Mouse (Mus musculus) limb, embryonic 15.5 days (tissue): ENCODE data around the gene Pank2. TPM values are rescaled to one million over a fixed set of nuclear protein-coding genes. Genes with fewer than 3 reads are reported as not detected.
A peak's percentile ranks its signal among the peaks of the same experiment; 100 is the strongest.
"Not testable (repeated sequence)": the region's sequence is repeated elsewhere in the genome, so short reads cannot be mapped to it uniquely, and the experiment has no call there.

Experiments
- ATAC-seq: fragments of 200-750 bp; cut with Nextera tagmentation; 2 replicates; pipeline ENCODE4 v1.8.0; 2017; ENCODE audit warnings: low read depth, moderate TSS enrichment; ENCODE audit not compliant: insufficient number of reproducible peaks, low FRiP score, low TSS enrichment
- H3K27ac ChIP-seq: fragments of 300-500 bp; sonication (generic); 2 replicates; pipeline ENCODE4 v1.5.1; 2015; ENCODE audit warnings: moderate library complexity, mild to moderate bottlenecking, inconsistent platforms
- H3K27me3 ChIP-seq: fragments of 300-500 bp; sonication (generic); 2 replicates; pipeline ENCODE4 v1.6.1; 2015; ENCODE audit warnings: inconsistent platforms
- H3K36me3 ChIP-seq: fragments of 300-500 bp; sonication (generic); 2 replicates; pipeline ENCODE4 v1.6.1; 2015; ENCODE audit warnings: inconsistent platforms
- H3K4me1 ChIP-seq: fragments of 300-500 bp; sonication (generic); 2 replicates; pipeline ENCODE4 v1.6.1; 2015; ENCODE audit warnings: inconsistent platforms
- H3K4me2 ChIP-seq: fragments of 300-500 bp; sonication (generic); 2 replicates; pipeline ENCODE4 v1.6.1; 2015; ENCODE audit warnings: mild to moderate bottlenecking, inconsistent platforms
- H3K4me3 ChIP-seq: fragments of 300-500 bp; sonication (generic); 2 replicates; pipeline ENCODE4 v1.5.1; 2015; ENCODE audit warnings: mild to moderate bottlenecking, inconsistent platforms
- H3K9ac ChIP-seq: fragments of 300-500 bp; sonication (generic); 2 replicates; pipeline ENCODE4 v1.6.1; 2015; ENCODE audit warnings: inconsistent platforms
- H3K9me3 ChIP-seq: fragments of 300-500 bp; sonication (generic); 2 replicates; pipeline ENCODE4 v1.6.1; 2016; ENCODE audit warnings: inconsistent platforms
- WGBS: fragments of 180-500 bp; shearing (Covaris S2); methylation state at CpG from one replicate; pipeline ENCODE4 v1.1.7; 2015; 5-methylcytosine and 5-hydroxymethylcytosine counted together
- polyA plus RNA-seq: library from polyadenylated mRNA; unstranded; fragments of >200 nt; fragmentation: Nextera tagmentation; extraction: Ambion mirVana; gene quantifications from 2 replicates; pipeline ENCODE4 v1.2.1, GENCODE M21; 2015

Gene Pank2
- polyA plus RNA-seq, 1 experiment from 2014 or later: 34.8 TPM

DNA sequence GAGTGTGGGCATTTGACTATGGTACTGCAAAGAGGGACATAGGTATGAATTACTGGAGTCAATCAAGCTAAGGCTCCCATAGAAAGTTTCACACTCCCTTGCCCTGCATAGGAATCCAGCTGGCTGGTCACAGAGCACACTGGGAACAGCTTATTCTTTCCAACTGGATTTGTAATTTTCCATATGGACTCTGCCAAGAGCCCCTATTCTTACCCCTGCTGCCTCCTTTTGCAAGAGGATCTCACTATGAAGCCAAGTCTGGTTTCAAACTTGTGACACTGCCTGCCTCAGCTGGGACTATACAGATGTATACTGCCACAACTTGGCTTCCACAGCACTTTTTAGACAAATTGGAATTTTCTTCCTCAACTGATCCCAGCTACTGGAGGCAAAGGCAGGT lies 39.3 kb downstream of the Pank2 start:
- Histone ChIP-seq H3K9me3 (no peaks in the 10 kb centered on the region), H3K27ac (peak overlapping the region; percentile 57), H3K27me3 (no peaks in the 10 kb centered on the region), H3K4me3 (no peak overlapping the region), H3K4me1 (peaks cover 18% of the 10 kb centered on the region), H3K4me2 (no peak overlapping the region), H3K36me3 (peaks cover 37% of the 10 kb centered on the region), H3K9ac (no peak overlapping the region)
- peak; percentile 61; the same call in 1 of the 2 replicates for ATAC-seq

DNA sequence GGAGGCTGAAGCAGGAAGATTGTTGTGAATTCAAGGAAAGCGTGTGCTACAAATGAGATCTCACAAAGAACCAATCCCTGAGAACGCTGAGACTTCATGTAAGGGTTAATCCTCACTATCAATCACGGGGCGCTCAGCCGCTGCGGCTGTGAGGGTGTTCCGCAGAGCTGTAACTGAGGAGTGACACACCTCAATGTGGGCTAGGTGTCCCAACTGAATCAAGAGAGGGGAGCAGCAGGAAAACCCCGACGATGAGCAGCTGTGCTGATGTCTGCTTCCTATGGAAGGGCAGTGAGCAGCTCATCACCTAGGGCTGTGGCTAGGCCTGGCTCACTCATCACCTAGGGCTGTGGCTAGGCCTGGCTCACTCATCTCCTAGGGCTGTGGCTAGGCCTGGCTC lies 42.2 kb downstream of the Pank2 start:
- Histone ChIP-seq H3K27me3 (no peaks in the 10 kb centered on the region), H3K4me2 (no peak overlapping the region), H3K36me3 (peaks cover 20% of the 10 kb centered on the region), H3K9ac (no peak overlapping the region), H3K4me1 (peaks cover 18% of the 10 kb centered on the region), H3K9me3 (no peaks in the 10 kb centered on the region), H3K4me3 (no peak overlapping the region), H3K27ac (no peak overlapping the region)
- 80% methylated on average over 9 of the region's 9 CpGs for WGBS
- ATAC-seq: no peak

DNA sequence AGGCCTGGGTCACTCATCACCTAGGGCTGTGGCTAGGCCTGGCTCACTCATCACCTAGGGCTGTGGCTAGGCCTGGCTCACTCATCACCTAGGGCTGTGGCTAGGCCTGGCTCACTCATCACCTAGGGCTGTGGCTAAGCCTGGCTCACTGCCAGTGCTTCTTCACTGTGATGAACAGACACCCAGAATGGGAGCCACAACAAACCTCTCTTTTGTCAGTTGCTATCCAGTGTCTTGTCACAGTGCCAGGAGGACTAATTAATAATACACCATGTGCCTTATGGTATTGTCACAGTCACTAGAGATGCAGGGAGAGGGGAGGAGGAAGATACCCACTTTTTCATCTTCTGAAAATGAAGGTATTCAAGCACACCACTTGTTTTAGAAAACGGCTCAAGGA lies 42.9 kb downstream of the Pank2 start:
- ATAC-seq, H3K4me3 ChIP-seq, H3K9me3 ChIP-seq, H3K27ac ChIP-seq, H3K9ac ChIP-seq, H3K27me3 ChIP-seq, H3K4me2 ChIP-seq: not testable (repeated sequence)
- Histone ChIP-seq H3K36me3 (peaks cover 20% of the 10 kb centered on the region), H3K4me1 (peaks cover 18% of the 10 kb centered on the region)
- WGBS: 82% methylated on average over 1 of the region's 1 CpGs

DNA sequence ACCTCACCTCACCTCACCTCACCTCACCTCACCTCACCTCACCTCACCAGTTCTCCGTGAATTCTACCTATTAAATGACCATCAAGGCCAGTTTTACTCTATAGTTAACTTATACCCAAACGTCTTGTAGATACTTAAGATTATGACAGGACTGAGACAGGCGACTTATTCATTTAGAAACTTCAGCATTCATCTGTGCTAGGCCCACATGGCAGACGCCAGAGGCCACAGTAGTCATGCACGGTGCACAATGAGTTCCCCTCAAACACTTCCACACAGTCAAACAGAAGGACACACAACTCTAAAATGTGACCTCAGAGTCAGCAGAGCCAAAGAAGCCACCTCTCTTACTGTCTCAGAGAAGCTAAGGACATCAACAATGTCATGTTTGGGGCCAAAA lies 45.1 kb downstream of the Pank2 start:
- Histone ChIP-seq H3K4me2 (no peak overlapping the region), H3K27me3 (no peaks in the 10 kb centered on the region), H3K4me1 (peaks cover 4% of the 10 kb centered on the region; the same call in 1 of the 2 replicates), H3K9me3 (no peaks in the 10 kb centered on the region), H3K4me3 (no peak overlapping the region), H3K9ac (no peak overlapping the region), H3K36me3 (peaks cover 20% of the 10 kb centered on the region), H3K27ac (no peak overlapping the region)
- WGBS: 83% methylated on average over 5 of the region's 5 CpGs
- ATAC-seq: no peak

DNA sequence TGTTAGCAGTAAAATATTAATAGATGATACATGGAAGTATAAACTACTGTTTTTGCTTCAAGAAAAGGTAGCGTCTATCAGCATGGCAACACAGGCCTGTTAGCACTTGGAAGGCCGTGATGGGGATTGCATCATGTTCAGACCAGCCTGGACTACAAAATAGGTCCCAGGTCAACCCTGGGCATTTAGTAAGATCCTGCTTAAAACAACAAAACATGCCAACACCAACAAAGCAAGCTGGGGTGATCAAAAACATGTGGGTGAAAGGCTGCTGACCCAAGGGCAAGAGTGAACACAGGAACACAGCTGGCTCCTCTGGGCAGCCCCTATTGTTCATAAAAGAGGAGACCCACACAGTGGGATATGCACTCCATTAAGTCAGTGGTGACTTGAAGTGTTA lies 45.5 kb downstream of the Pank2 start:
- Histone ChIP-seq H3K36me3 (peaks cover 15% of the 10 kb centered on the region), H3K9me3 (no peaks in the 10 kb centered on the region), H3K4me1 (no peaks in the 10 kb centered on the region), H3K9ac (no peak overlapping the region), H3K27me3 (no peaks in the 10 kb centered on the region), H3K27ac (no peak overlapping the region), H3K4me2 (no peak overlapping the region), H3K4me3 (no peak overlapping the region)
- 86% methylated on average over 2 of the region's 2 CpGs for WGBS
- ATAC-seq: no peak

DNA sequence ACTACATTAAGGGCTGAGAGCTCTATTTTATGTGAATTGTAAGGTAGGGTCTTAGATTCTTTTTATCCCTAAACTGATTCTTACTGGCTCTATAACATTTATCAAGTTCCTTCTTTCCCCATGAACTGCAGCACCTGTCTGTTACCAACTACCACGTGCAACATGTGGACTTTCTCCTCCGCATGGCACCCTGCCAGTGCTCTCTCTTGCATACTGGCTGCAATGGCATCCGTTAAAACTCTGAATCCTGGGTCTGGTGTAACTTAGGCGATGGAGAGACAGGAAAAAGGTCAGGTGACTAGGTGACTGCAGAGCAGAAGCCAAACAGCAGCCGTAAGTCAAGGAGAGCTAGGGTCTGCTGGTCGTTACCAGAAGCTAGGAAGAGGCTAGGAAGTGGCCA lies 47.0 kb downstream of the Pank2 start:
- no peak for ATAC-seq
- H3K27ac ChIP-seq: no peak overlapping the region
- no peak overlapping the region for H3K4me3 ChIP-seq
- H3K4me1 ChIP-seq: no peaks in the 10 kb centered on the region
- no peaks in the 10 kb centered on the region for H3K9me3 ChIP-seq
- H3K36me3 ChIP-seq: peaks cover 2% of the 10 kb centered on the region
- H3K27me3 ChIP-seq: no peaks in the 10 kb centered on the region
- whole genome bisulfite sequencing: 42% methylated on average over 6 of the region's 6 CpGs
- no peak overlapping the region for H3K9ac ChIP-seq
- H3K4me2 ChIP-seq: no peak overlapping the region

DNA sequence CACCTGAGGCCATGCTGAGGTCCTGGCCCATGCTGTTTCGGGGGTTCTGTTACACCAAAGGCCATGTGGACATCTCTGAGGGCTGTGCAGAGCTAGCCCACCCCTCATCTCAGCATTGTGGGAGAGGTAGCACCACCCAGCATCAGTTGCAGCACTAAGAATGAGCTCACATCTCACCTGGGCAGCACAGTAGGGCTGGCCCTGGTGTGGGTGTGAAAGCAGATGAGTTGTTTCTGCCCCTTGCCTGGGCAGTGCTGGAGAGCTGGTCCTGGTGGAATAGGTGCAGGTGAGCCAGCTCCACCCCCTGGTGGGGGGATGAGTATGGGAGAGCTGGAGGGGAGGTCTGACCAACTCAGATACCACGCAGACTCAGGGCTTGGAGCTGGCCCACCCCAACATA lies 53.9 kb downstream of the Pank2 start:
- H3K9me3 ChIP-seq: no peaks in the 10 kb centered on the region
- H3K9ac ChIP-seq: no peak overlapping the region
- no peak overlapping the region for H3K4me2 ChIP-seq
- no peaks in the 10 kb centered on the region for H3K36me3 ChIP-seq
- no peak overlapping the region for H3K4me3 ChIP-seq
- H3K27me3 ChIP-seq: no peaks in the 10 kb centered on the region
- WGBS: 82% methylated on average over 2 of the region's 2 CpGs
- no peak overlapping the region for H3K27ac ChIP-seq
- H3K4me1 ChIP-seq: peaks cover 3% of the 10 kb centered on the region; the same call in 1 of the 2 replicates
- no peak for ATAC-seq

DNA sequence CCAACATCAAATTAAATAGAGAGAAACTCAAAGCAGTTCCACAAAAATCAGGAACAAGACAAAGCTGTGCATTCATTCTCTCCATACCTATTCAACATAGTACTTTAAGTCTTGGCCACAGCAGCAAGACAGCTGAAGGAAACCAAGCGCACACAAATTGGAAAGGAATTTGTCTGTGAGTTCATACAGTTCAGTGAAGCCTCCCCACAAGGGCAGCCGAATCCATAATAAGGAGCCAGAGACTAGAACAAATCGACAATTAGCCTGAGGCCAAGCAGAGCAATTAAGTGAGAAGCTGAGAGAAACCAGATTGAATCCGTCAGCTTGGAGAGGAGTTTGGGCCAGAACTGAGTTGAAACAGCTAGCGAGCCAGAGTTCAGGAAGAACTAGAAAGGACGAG lies 57.1 kb downstream of the Pank2 start:
- H3K9me3 ChIP-seq: no peaks in the 10 kb centered on the region
- H3K27ac ChIP-seq: no peak overlapping the region
- H3K4me2 ChIP-seq: no peak overlapping the region
- ATAC-seq: no peak
- no peaks in the 10 kb centered on the region for H3K36me3 ChIP-seq
- H3K27me3 ChIP-seq: no peaks in the 10 kb centered on the region
- H3K4me3 ChIP-seq: no peak overlapping the region
- no peak overlapping the region for H3K9ac ChIP-seq
- 84% methylated on average over 6 of the region's 6 CpGs for WGBS
- H3K4me1 ChIP-seq: peaks cover 6% of the 10 kb centered on the region; the same call in 1 of the 2 replicates

DNA sequence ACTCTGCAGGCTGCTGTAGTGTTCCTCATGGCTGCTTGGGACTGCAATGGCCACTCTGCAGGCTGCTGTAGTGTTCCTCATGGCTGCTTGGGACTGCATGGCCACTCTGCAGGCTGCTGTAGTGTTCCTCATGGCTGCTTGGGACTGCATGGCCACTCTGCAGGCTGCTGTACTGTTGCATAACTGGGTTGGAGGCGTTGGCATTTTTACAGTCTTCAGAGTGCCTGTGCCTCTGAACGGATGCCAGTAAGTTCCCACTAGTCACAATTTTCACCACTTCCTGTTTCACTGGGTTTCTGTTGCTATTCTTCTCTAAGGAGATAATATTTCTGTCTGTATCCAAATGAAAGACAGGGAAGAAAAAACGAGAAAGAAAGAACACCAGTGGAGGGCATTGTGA lies 58.9 kb downstream of the Pank2 start:
- ATAC-seq, H3K9me3 ChIP-seq, H3K27me3 ChIP-seq, H3K4me2 ChIP-seq, H3K4me3 ChIP-seq, H3K9ac ChIP-seq, H3K36me3 ChIP-seq, H3K4me1 ChIP-seq: not testable (repeated sequence)
- WGBS: 24% methylated on average over 3 of the region's 3 CpGs
- peak overlapping the region; percentile 54; the same call in 1 of the 2 replicates for H3K27ac ChIP-seq

DNA sequence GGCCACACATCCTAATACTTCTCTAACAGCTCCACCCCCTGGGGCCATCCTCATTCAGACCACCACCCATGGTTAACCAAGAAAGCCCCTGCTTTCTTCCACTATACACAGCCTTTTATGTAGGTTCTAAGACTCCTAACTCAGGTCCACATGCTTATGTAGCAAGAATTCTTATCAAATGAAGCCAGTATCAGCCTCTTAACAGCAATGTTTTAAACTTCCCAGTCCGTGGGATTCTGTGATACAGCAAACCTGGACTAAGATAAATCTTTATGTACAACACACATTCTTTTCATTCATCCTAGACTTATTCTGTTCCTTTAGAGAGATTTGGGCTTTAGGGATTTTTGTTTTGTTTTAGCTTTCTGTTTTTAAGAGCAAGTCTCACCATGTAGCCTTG lies 61.4 kb downstream of the Pank2 start:
- no peak overlapping the region for H3K9ac ChIP-seq
- no peak overlapping the region for H3K4me3 ChIP-seq
- no peak overlapping the region for H3K27ac ChIP-seq
- no peak for ATAC-seq
- no peak overlapping the region for H3K4me2 ChIP-seq
- H3K9me3 ChIP-seq: no peaks in the 10 kb centered on the region
- peaks cover 6% of the 10 kb centered on the region; the same call in 1 of the 2 replicates for H3K4me1 ChIP-seq
- no peaks in the 10 kb centered on the region for H3K27me3 ChIP-seq
- no peaks in the 10 kb centered on the region for H3K36me3 ChIP-seq
- 80% methylated on average over 1 of the region's 1 CpGs for WGBS

DNA sequence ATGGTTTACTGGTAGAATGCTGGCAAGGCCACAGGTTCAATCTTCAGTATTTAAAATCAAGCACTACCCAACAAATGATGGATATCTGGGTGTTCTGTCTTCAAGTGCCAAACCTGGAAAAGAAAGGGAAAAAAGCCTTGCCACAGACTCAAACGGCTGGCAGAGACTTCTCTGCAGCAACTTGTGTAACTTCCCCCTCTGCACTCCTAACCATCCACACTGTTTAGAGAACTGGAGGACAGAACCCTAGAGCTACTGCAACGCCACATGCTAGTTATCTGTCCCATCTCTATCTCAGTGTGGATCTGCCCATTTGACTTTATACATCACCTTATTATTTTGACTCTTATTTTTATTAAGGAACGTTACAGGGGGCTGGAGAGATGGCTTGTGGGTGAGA lies 63.7 kb downstream of the Pank2 start:
- Histone ChIP-seq H3K9ac (no peak overlapping the region), H3K27me3 (no peaks in the 10 kb centered on the region), H3K27ac (no peak overlapping the region), H3K4me1 (peaks cover 4% of the 10 kb centered on the region; the same call in 1 of the 2 replicates), H3K4me2 (no peak overlapping the region), H3K4me3 (no peak overlapping the region), H3K36me3 (no peaks in the 10 kb centered on the region), H3K9me3 (no peaks in the 10 kb centered on the region)
- WGBS: 64% methylated on average over 3 of the region's 3 CpGs
- ATAC-seq: no peak

DNA sequence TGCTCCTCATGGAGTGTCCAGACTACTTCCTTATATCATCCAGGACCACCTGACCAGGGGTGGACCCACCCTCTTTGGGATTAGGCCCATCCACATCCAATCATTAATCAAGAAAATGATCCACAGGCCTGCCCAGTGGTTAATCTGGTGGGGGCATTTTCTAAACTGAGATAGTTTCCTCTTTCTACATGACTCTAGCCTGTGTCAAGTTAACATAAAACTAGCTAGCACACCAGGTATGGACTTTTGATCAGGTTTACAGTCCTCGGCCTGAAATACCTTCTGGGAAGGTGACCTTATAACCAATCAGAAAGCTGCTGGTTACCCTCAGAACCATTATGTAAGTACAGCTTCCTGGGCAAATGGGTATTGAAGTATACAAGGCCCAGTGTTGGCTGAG lies 66.7 kb downstream of the Pank2 start:
- Histone ChIP-seq H3K9me3 (no peaks in the 10 kb centered on the region), H3K4me1 (no peaks in the 10 kb centered on the region), H3K27ac (no peak overlapping the region), H3K9ac (no peak overlapping the region), H3K27me3 (no peaks in the 10 kb centered on the region), H3K36me3 (no peaks in the 10 kb centered on the region), H3K4me3 (no peak overlapping the region), H3K4me2 (no peak overlapping the region)
- ATAC-seq: no peak
- 93% methylated on average over 1 of the region's 1 CpGs for WGBS

DNA sequence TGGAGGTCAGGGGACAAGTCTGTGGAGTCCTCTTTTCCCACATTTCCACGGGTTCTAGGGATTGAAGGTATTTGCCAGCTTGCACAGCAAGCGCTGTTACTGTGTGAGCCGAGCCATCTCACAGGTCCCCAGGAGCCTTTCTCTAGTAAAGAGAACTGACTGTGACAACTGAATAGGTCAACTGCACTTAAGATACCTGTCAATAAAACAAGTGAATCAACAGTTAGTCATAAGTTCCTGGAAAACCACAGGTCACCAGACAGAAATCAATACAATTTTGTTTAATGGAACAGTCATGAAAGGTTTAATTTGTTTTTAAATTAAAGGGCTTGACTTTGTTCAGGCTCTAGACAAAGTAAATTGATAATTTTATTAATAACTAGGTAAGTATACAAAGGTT lies 68.3 kb downstream of the Pank2 start:
- WGBS: 84% methylated on average over 3 of the region's 3 CpGs
- H3K4me1 ChIP-seq: no peaks in the 10 kb centered on the region
- no peak overlapping the region for H3K4me3 ChIP-seq
- no peaks in the 10 kb centered on the region for H3K36me3 ChIP-seq
- no peak for ATAC-seq
- H3K4me2 ChIP-seq: no peak overlapping the region
- H3K9me3 ChIP-seq: no peaks in the 10 kb centered on the region
- no peak overlapping the region for H3K9ac ChIP-seq
- no peaks in the 10 kb centered on the region for H3K27me3 ChIP-seq
- H3K27ac ChIP-seq: no peak overlapping the region
